Mouse (Mus musculus) ES-Bruce4 (cell line): ENCODE measurements around the gene Phex. TPM values are rescaled to one million over a fixed set of nuclear protein-coding genes. Genes with fewer than 3 reads are reported as not detected.

Source experiments
- H3K27ac ChIP-seq: 2 replicates; pipeline ENCODE4 v1.5.1; 2012; ENCODE audit warnings: low read length, inconsistent platforms; ENCODE audit not compliant: insufficient read depth
- H3K27me3 ChIP-seq: 2 replicates; pipeline ENCODE4 v1.6.1; 2012; ENCODE audit warnings: mild to moderate bottlenecking, low read length, inconsistent platforms; ENCODE audit not compliant: control insufficient read depth, poor library complexity, insufficient read depth, severe bottlenecking
- H3K36me3 ChIP-seq: 2 replicates; pipeline ENCODE4 v1.6.1; 2012; ENCODE audit warnings: inconsistent platforms, mild to moderate bottlenecking, low read length, moderate library complexity; ENCODE audit not compliant: control insufficient read depth, poor library complexity, insufficient read depth, severe bottlenecking
- H3K4me1 ChIP-seq: one replicate; pipeline ENCODE4 v1.8.1; 2011; ENCODE audit warnings: low read length; ENCODE audit not compliant: control insufficient read depth, insufficient read depth
- H3K4me3 ChIP-seq: 2 replicates; pipeline ENCODE4 v1.5.1; 2011; ENCODE audit warnings: low read depth, mild to moderate bottlenecking, low read length
- H3K9ac ChIP-seq: 2 replicates; pipeline ENCODE4 v1.6.1; 2012; ENCODE audit warnings: low read depth, mild to moderate bottlenecking, inconsistent platforms; ENCODE audit not compliant: poor library complexity, severe bottlenecking
- H3K9me3 ChIP-seq: replicated peaks from 2 replicates; pipeline ENCODE4 v1.6.1; 2012; ENCODE audit warnings: mild to moderate bottlenecking, low read length, inconsistent platforms; ENCODE audit not compliant: control insufficient read depth, poor library complexity, insufficient read depth, severe bottlenecking
- CTCF ChIP-seq: IDR thresholded peaks from one replicate; pipeline ENCODE4 v1.8.1; 2011; ENCODE audit warnings: low read depth, low read length
- EP300 ChIP-seq: IDR thresholded peaks from 2 replicates; pipeline ENCODE4 v1.6.1; 2011; ENCODE audit warnings: low read depth, low read length; ENCODE audit not compliant: insufficient read depth
- POLR2A ChIP-seq: IDR thresholded peaks from one replicate; pipeline ENCODE4 v1.8.1; 2011; ENCODE audit warnings: low read length; ENCODE audit not compliant: insufficient read depth
- polyA plus RNA-seq: library from polyadenylated mRNA; stranded (reverse); fragments of >200 nt; gene quantifications from 2 replicates; pipeline ENCODE4 v1.2.4, GENCODE M21; 2011; ENCODE audit warnings: low read depth; ENCODE audit not compliant: missing spikeins, insufficient read depth, insufficient read length

The Phex gene
- polyA plus RNA-seq, 1 experiment, result 0.39 TPM

DNA sequence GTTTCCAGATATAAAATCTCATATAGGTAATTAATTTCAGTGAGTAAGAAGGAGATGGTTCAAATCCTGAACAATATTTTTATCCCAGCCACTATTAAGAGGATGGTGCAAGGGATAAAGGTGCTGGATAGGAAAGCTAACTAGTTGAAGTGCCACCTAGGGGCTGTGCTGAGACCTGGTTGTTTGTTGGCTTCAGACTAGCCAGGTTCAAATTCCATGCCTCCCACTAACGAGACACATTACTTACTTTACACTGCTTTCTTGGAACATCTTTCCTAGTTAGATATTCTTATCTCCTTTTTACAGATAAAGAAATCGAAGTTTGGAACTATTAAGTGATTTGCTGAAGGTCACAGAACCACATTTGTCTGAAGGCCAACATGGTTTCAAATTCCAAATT lies 4.3 kb upstream of the Phex start:
- H3K27me3 ChIP-seq, result no peaks in the 10 kb centered on the region
- no peak overlapping the region for H3K4me3 ChIP-seq
- no peak overlapping the region for H3K27ac ChIP-seq
- no peaks in the 10 kb centered on the region for H3K4me1 ChIP-seq
- no peaks in the 10 kb centered on the region for H3K36me3 ChIP-seq
- H3K9me3 ChIP-seq, result no peaks in the 10 kb centered on the region
- no peak for TF ChIP-seq EP300
- TF ChIP-seq POLR2A, result no peak
- H3K9ac ChIP-seq, result no peak overlapping the region

- Histone ChIP-seq H3K4me3 (no peak overlapping the region), H3K36me3 (no peaks in the 10 kb centered on the region), H3K9me3 (no peaks in the 10 kb centered on the region), H3K27me3 (no peaks in the 10 kb centered on the region), H3K27ac (no peak overlapping the region), H3K4me1 (no peaks in the 10 kb centered on the region), H3K9ac (no peak overlapping the region)
- TF ChIP-seq EP300, result no peak
These were observed 10.2 kb downstream of the Phex start for GRCm38 (mm10) chrX:157404919-157405318.

- H3K4me3 ChIP-seq, result no peak overlapping the region
- TF ChIP-seq EP300 (no peak), POLR2A (no peak), CTCF (no peak)
- no peak overlapping the region for H3K27ac ChIP-seq
These were observed 23.9 kb downstream of the Phex start for GRCm38 (mm10) chrX:157391241-157391640.

DNA sequence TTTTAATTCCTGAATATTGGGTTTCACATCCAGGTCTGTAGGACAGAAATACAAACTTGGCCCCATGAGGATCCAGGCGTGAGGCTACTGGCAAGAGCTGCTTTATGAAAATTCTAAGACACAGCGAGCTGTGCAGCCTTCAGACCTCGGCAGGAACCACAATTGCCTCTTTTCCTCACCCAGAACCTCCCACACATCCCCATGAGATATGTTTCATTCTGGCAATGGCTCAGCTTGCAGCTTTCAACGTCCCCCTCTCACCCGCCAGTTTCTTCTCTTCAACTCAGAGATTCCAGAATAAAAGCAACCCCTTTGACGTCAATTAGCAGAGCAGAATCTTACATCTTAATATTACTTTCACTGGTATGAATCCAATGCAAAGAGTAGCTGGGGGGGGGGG lies 25.0 kb downstream of the Phex start:
- Histone ChIP-seq H3K36me3 (no peaks in the 10 kb centered on the region), H3K27me3 (no peaks in the 10 kb centered on the region), H3K4me3 (no peak overlapping the region), H3K9me3 (no peaks in the 10 kb centered on the region), H3K27ac (no peak overlapping the region), H3K4me1 (no peaks in the 10 kb centered on the region), H3K9ac (no peak overlapping the region)
- TF ChIP-seq EP300, result no peak
- no peak for TF ChIP-seq CTCF
- TF ChIP-seq POLR2A, result no peak

More at GRCm38 (mm10) chrX:157391241-157391640, 23.9 kb downstream of the Phex start:
- Histone ChIP-seq H3K4me1 (no peaks in the 10 kb centered on the region), H3K36me3 (no peaks in the 10 kb centered on the region), H3K9me3 (no peaks in the 10 kb centered on the region), H3K27me3 (no peaks in the 10 kb centered on the region), H3K9ac (no peak overlapping the region)

DNA sequence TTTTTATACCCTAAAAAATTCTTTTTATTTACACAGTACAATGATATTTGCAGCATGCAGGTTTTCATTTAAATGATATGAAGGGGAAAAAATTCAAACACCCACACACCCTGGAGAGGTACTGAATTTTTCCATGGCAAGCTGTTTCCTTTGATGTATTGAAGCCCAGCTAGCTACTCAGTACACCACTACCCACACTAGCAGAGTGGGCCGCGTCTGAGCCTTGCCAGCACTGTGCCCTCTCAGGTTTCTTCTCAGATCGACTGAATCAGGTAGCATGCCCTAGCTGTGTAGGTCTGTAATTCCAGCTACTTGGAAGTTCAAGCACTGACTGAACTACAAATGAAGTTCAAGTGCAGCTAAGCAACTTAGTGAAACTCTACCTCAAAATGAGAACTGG lies 26.7 kb downstream of the Phex start:
- Histone ChIP-seq H3K36me3 (no peaks in the 10 kb centered on the region), H3K27ac (no peak overlapping the region), H3K4me3 (no peak overlapping the region), H3K27me3 (no peaks in the 10 kb centered on the region), H3K9ac (no peak overlapping the region), H3K4me1 (no peaks in the 10 kb centered on the region), H3K9me3 (no peaks in the 10 kb centered on the region)
- no peak for TF ChIP-seq POLR2A
- TF ChIP-seq CTCF, result no peak
- no peak for TF ChIP-seq EP300

- TF ChIP-seq EP300 (no peak), POLR2A (no peak), CTCF (no peak)
- Histone ChIP-seq H3K4me1 (no peaks in the 10 kb centered on the region), H3K36me3 (no peaks in the 10 kb centered on the region), H3K9me3 (no peaks in the 10 kb centered on the region), H3K27me3 (no peaks in the 10 kb centered on the region), H3K27ac (no peak overlapping the region), H3K4me3 (no peak overlapping the region), H3K9ac (no peak overlapping the region)
These were observed 28.1 kb downstream of the Phex start for GRCm38 (mm10) chrX:157387025-157387424.
